19 mouse cellular contexts compared by ENCODE assay signal in genomic region chr2:72367850-72368249, GRCm38 (mm10).
"Had no signal": no experiment of that assay in that cellular context is flagged by ENCODE, and none has a peak within 500 bp of the region (broad histone marks: within the 10 kb centered on the region; RNA-seq: fewer than 3 reads in every experiment).

No protein-coding gene starts in this region.

- ATAC-seq: liver, postnatal 0 days; lung, postnatal 0 days; midbrain, embryonic 15.5 days had no signal

- H3K4me3 ChIP-seq: kidney, embryonic 15.5 days; left cerebral cortex, adult 2 months; midbrain, embryonic 12.5 days; midbrain, embryonic 15.5 days; neural tube, embryonic 12.5 days; neural tube, embryonic 15.5 days; stomach, embryonic 15.5 days had no signal

- H3K4me2 ChIP-seq: kidney, embryonic 15.5 days; lung, embryonic 14.5 days; midbrain, embryonic 12.5 days; midbrain, embryonic 15.5 days; neural tube, embryonic 12.5 days; neural tube, embryonic 15.5 days; stomach, embryonic 15.5 days had no signal

- H3K9ac ChIP-seq: kidney, embryonic 15.5 days; liver, embryonic 14.5 days; liver, postnatal 0 days; lung, embryonic 14.5 days; midbrain, embryonic 12.5 days; midbrain, embryonic 15.5 days; neural tube, embryonic 12.5 days; neural tube, embryonic 15.5 days; stomach, embryonic 15.5 days had no signal

- H3K9me3 ChIP-seq: kidney, embryonic 15.5 days; midbrain, embryonic 12.5 days; midbrain, embryonic 15.5 days; neural tube, embryonic 12.5 days; neural tube, embryonic 15.5 days; stomach, embryonic 15.5 days had no signal

- H3K36me3 ChIP-seq: midbrain, embryonic 12.5 days; midbrain, embryonic 15.5 days; neural tube, embryonic 12.5 days; neural tube, embryonic 15.5 days had no signal

- H3K4me1 ChIP-seq: midbrain, embryonic 12.5 days; midbrain, embryonic 15.5 days; neural tube, embryonic 12.5 days; neural tube, embryonic 15.5 days had no signal

- DNase-seq: kidney, adult 8-10 months; kidney, postnatal 10 days; kidney, postnatal 36 days; layer of hippocampus, postnatal 36 days; liver, postnatal 0 days; lung, embryonic 14.5 days; retina, postnatal 1 day; right cerebral cortex, postnatal 25 days; spleen, adult 18-20 months; thymus, postnatal 25 days had no signal

- H3K27me3 ChIP-seq: kidney, embryonic 15.5 days; midbrain, embryonic 12.5 days; midbrain, embryonic 15.5 days; neural tube, embryonic 12.5 days; neural tube, embryonic 15.5 days; stomach, embryonic 15.5 days had no signal

- H3K27ac ChIP-seq: kidney, embryonic 15.5 days; left cerebral cortex, adult 2 months; liver, embryonic 14.5 days; midbrain, embryonic 12.5 days; midbrain, embryonic 15.5 days; neural tube, embryonic 12.5 days; neural tube, embryonic 15.5 days had no signal
